Mouse (Mus musculus): ENCODE measurements around the gene Pnpla3. TPM values are rescaled to one million over a fixed set of nuclear protein-coding genes. Genes with fewer than 3 reads are reported as not detected.

Gene Pnpla3
- total RNA-seq, 2 experiments from 2014 or later: 0.21 to 1.1 TPM

DNA sequence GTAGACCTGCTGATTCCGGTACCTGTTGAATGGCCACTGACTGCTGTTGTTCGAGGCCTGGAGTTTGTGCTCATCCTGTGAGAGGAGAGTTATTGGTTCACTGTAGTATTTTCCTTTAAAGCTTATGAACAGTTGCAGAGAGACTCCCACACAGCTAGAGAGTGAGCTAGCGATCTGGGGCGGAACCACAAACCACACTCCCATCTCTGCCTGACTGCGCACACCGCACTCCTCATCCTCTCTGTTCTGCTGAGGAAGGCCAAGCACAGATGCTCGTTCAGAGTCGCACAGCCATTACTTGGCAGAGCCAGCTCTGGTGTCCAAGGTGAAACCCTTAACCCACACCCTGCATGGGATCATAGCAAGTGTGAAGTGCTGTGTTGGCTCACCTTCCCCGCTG lies 11.1 kb downstream of the Pnpla3 start:
- no peak for DNase-seq

- DNase-seq: no peak
Measured at GRCm38 (mm10) chr15:84182000-84182399, 14.4 kb downstream of the Pnpla3 start.

GRCm38 (mm10) chr15:84183967-84184366 lies 16.3 kb downstream of the Pnpla3 start:
- DNase-seq: no peak

- DNase-seq: no peak
Measured at GRCm38 (mm10) chr15:84186196-84186595, 18.6 kb downstream of the Pnpla3 start.

- no peak for DNase-seq
Measured at GRCm38 (mm10) chr15:84188887-84189530, 21.4 kb downstream of the Pnpla3 start.

DNA sequence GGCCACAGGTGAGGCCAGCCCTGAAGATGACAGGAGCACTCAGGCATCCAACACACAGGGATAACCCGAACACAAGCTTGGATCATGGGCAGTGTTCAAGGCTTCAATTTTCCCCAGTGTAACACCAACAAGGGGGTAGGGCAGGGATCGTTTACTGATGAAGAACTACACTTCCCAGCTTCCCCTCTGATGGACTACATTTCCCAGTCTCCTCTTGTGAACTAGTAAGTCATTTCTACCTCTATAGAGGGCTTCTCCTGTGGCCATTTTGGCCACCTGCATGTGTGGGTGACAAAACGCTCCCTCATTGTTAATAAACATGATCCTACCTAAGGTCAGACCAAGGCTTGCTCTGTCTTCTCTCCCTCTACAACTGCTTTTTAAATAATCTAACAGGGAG lies 22.2 kb downstream of the Pnpla3 start:
- DNase-seq: no peak

GRCm38 (mm10) chr15:84191724-84192057 lies 24.1 kb downstream of the Pnpla3 start:
- DNase-seq: no peak

GRCm38 (mm10) chr15:84192058-84192791 lies 24.6 kb downstream of the Pnpla3 start, which contains the start of gene Samm50:
TSS of gene Samm50 (plus strand) at chr15:84192241.
- peak; percentile 91 for DNase-seq

DNA sequence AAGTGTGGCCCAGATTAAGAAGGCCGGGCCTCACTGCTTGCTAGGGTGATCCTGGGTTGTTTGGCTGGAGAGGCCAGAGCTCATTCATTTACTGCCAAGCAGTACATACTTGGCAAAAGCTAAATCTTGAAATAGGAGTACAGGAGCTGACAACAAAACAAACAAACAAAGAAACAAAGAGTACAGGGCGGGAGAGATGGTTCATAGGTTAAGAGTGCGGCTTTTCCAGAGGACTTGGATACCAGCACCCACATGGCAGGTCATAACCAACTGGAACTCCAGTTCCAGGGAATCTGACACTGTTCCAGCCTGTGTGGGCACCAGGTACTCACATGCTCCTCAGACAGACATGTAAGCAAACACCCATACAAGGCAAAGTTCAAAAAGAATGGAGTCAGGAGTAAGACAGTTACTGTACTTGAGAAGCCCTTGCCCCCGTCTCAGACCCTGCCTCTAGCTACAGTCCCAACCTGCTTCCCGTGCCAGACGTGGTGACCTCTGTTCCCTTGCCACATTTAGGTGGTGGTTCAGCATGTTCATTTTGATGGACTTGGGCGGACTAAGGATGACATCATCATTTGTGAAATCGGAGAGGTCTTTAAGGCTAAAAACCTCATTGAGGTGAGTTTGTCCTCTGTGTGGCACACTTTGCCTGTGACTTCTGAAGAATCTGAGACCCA lies 29.0 kb downstream of the Pnpla3 start:
- DNase-seq: no peak

- DNase-seq: no peak
Measured at GRCm38 (mm10) chr15:84207327-84207726, 39.7 kb downstream of the Pnpla3 start.

DNA sequence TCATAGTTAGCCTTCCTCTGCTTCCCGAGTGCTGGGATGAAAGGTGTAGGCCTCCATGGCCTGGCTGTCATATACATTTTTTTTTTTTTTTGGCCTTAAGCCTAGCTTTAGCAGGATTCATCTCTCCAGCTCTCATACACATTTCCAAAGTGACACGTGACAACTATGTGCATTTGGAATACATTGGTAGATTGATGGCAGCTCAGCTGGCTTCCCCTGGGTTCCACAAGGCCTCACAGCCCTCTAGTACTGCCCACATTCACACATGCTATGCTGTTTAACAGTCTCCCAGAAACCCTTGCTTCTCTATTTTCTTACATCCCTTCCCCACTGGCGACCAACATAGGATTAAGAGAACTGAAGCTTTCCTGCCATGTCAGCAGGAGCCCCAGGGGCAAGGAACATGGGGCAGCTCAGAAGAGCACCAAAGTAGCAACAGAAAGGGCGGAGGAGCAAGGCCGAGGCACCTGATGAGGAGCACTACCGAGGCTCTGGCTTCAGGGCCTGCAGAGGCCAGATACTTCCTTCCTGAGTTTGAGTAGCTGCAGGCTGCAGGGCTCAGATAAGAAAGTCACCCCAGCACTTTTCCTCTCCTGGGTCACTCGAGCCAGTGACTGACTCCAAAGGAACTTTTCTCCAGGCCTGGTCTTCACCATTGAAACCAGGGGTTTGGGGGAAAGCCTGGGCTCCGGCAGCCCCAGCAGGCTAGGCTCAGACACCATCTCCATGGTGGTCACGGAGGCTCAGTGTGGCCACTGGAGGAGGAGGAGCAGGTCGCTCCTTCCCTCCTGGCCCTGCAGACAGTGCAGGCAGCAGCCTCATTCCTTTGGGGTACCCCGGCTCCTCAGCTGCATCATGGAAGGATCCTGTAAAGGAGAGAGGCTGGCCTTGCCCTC lies 42.1 kb downstream of the Pnpla3 start:
- no peak for DNase-seq

DNA sequence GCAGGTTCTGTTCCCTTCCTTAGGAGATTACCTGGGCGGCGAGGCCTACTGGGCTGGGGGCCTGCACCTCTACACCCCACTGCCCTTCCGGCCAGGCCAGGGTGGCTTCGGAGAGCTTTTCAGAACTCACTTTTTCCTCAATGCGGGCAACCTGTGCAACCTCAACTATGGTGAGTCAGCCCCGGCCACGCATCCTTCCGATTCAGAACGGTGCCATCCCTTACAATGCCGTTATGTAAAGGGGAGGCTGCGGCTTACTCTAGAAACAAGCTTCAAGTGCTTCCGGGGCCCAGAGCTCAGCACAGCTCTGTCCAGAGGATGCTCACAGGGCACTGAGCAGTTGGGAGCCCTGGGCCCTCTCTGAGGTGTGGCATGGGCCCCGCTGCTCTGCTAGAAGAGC lies 42.8 kb downstream of the Pnpla3 start:
- no peak for DNase-seq

- no peak for DNase-seq
Measured at GRCm38 (mm10) chr15:84210941-84211340, 43.3 kb downstream of the Pnpla3 start.

GRCm38 (mm10) chr15:84211564-84211963 lies 43.9 kb downstream of the Pnpla3 start:
- no peak for DNase-seq

GRCm38 (mm10) chr15:84212031-84212755 lies 44.6 kb downstream of the Pnpla3 start:
- DNase-seq: peak; percentile 94

DNA sequence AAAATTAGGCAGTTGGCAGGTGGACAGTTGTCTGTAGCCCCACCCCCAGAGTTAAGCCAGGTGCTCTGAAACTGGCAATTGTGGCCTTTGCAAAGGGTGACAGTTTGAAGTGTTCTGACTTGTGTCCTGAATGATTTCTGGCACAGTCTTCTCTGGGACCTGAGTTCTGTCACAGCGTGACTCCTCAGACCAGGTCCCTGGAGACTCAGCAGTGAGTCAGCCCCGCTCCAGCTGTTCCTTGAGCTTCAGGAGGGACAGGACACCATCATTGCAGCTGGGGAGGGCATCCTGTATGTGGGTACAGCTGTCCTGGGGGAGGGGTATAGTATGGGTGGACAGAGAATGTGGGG lies 45.1 kb downstream of the Pnpla3 start:
- peak; percentile 71 for DNase-seq

DNA sequence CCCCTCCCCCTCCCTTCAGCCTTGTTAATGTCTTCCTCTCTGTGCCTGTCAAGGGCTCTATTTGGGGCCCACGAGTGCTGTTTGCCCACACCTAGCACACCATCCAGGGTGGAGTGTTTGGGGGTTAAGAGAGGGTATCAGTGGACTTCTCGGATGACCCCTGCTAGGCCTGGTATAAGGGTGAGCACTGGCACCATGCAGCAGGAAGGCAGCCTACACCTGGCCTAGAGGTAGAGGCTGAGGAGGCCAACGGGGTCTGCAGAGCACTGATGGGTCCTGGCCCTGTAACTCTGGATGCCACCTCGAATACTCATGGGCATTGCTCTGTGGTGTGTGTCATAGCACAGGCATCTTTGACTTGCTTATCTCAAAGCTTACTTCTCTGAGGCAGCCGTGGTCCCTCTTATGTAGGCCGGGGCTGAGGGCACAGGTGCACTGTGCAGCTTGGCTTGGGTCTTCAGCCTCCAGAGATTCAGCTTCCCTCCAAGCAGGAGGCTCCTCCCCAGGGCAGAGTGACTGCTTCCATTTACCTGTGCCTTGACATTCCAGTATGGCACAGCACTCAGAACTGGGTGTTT lies 45.6 kb downstream of the Pnpla3 start:
- DNase-seq: no peak

- DNase-seq: no peak
Measured at GRCm38 (mm10) chr15:84214476-84214875, 46.8 kb downstream of the Pnpla3 start.

GRCm38 (mm10) chr15:84215273-84215672 lies 47.6 kb downstream of the Pnpla3 start:
- DNase-seq: no peak

GRCm38 (mm10) chr15:84216026-84216425 lies 48.4 kb downstream of the Pnpla3 start:
- DNase-seq: no peak

GRCm38 (mm10) chr15:84216461-84217084 lies 48.9 kb downstream of the Pnpla3 start:
- DNase-seq: no peak
